Mouse (Mus musculus): Measurements from ENCODE around the gene Usp20. TPM values are rescaled to one million over a fixed set of nuclear protein-coding genes. Genes with fewer than 3 reads are reported as not detected.

Gene Usp20
- polyA plus RNA-seq, 1 experiment from 2014 or later: 47.9 TPM

DNA sequence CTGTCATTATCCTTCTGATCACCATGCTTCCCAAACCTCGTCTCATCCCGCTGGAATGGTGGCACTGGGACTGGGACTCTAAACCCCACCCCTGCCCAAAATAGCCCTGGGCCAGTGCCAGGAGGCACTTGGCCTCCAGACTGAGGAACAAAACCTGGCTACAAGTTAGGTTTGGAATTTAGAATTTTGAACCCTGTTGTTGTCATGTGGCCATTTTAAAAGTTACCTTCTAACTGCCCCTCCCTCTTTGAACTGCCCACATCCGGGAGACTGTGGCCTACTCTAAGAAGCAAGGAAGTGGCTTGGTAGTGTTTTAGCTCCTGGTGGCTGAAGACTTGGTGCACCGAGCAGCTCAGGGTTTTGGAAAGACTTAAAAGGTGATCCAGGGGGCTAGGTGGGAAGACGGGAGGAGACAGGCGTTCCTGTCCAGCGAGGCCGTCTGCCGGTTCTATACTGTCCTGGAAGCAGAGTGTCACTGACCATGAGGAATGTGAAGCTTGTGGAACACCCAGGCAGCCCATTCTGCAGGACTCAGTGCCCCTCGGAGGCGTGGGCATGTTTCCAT lies 13.4 kb downstream of the Usp20 start:
- Histone ChIP-seq H3K9ac (replicated peaks) (0 out of 2 replicates have a peak overlapping the region, but pooled peaks have one; percentile 3), H3K4me2 (replicated peaks) (no peak overlapping the region), H3K4me1 (replicated peaks) (no peaks in the 10 kb centered on the region), H3K9me3 (no peaks in the 10 kb centered on the region), H3K4me3 (replicated peaks) (no peak overlapping the region), H3K27me3 (no peaks in the 10 kb centered on the region), H3K27ac (no peak overlapping the region), H3K36me3 (peaks cover 20% of the 10 kb centered on the region)
- ATAC-seq: no peak
- WGBS: 76% methylated on average over 11 of the region's 11 CpGs

GRCm38 (mm10) chr2:30998443-30999260 lies 16.6 kb downstream of the Usp20 start:
- no peak overlapping the region for H3K9ac ChIP-seq (replicated peaks)
- peaks cover 40% of the 10 kb centered on the region for H3K36me3 ChIP-seq
- no peak for ATAC-seq
- H3K4me3 ChIP-seq (replicated peaks): no peak overlapping the region
- no peak overlapping the region for H3K27ac ChIP-seq
- no peaks in the 10 kb centered on the region for H3K4me1 ChIP-seq (replicated peaks)
- H3K4me2 ChIP-seq (replicated peaks): no peak overlapping the region
- 75% methylated on average over 8 of the region's 8 CpGs for WGBS
- H3K27me3 ChIP-seq: no peaks in the 10 kb centered on the region
- no peaks in the 10 kb centered on the region for H3K9me3 ChIP-seq

DNA sequence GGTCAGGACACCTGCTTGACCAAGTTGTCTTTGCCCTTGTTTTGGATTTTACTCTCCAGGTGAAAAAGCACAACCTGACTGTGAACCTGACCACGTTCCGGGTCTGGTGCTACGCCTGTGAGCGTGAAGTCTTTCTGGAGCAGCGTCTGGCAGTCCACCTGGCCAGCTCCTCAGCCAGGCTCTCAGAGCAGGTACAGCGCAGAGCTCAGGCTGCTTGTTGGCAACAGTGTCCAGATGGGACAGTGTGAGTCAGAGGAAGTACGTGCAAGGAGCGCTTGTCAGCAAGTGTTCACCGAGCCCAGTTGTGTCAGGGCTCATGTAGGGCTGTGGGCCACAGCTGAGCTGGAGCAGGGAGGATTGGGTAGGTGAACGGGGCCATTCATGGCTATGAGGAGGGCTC lies 20.8 kb downstream of the Usp20 start:
- Histone ChIP-seq H3K27me3 (no peaks in the 10 kb centered on the region), H3K36me3 (peaks cover 79% of the 10 kb centered on the region), H3K27ac (no peak overlapping the region), H3K9ac (replicated peaks) (no peak overlapping the region), H3K4me3 (replicated peaks) (no peak overlapping the region), H3K4me1 (replicated peaks) (no peaks in the 10 kb centered on the region), H3K9me3 (no peaks in the 10 kb centered on the region), H3K4me2 (replicated peaks) (no peak overlapping the region)
- 96% methylated on average over 10 of the region's 10 CpGs for WGBS
- ATAC-seq: no peak

DNA sequence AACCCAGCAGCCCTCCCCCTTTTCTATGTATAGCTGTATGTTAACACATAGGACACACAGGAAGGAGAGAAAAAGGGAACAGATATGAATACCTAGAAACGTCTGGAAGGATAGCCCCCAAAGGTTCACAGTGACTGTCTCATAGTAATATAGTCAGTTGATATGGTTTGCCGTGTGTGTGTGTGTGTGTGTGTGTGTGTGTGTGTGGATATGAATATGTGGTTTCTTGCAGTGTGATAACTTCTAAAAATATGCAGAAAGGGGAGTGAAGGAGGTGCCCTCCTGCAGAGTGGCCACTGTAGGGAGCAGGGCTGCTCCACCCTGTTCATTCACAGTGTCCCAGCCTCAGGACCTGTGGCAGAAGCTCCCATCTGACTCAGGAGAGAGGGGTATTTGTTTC lies 23.4 kb downstream of the Usp20 start:
- Histone ChIP-seq H3K9me3 (no peaks in the 10 kb centered on the region), H3K27me3 (no peaks in the 10 kb centered on the region), H3K4me2 (replicated peaks) (no peak overlapping the region), H3K9ac (replicated peaks) (no peak overlapping the region), H3K4me3 (replicated peaks) (no peak overlapping the region), H3K4me1 (replicated peaks) (no peaks in the 10 kb centered on the region), H3K36me3 (peaks cover 83% of the 10 kb centered on the region), H3K27ac (no peak overlapping the region)
- WGBS: 79% methylated on average over 2 of the region's 2 CpGs
- ATAC-seq: no peak

DNA sequence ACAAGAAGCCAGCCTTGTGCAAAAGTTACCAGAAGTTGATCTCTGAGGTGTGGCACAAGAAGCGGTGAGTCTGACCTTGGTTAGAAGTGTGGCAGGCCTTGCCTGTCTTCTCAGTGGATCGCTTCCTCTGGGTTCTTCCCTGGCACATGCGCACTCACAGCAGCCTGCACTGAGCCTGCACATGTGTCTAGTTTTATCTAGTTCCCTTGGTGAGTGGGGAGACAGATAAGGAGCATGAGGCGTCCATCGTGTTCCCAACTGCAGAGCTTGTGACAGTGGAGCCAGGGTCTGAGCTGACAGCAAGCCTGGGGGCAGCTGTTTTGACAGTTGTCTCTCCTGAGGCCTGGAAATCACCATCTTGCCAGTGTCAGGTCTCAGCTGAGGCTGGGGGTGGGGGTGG lies 24.4 kb downstream of the Usp20 start:
- no peaks in the 10 kb centered on the region for H3K27me3 ChIP-seq
- no peaks in the 10 kb centered on the region for H3K4me1 ChIP-seq (replicated peaks)
- H3K4me3 ChIP-seq (replicated peaks): no peak overlapping the region
- H3K9ac ChIP-seq (replicated peaks): no peak overlapping the region
- 87% methylated on average over 5 of the region's 5 CpGs for WGBS
- H3K4me2 ChIP-seq (replicated peaks): no peak overlapping the region
- no peak for ATAC-seq
- H3K9me3 ChIP-seq: no peaks in the 10 kb centered on the region
- H3K27ac ChIP-seq: no peak overlapping the region
- peaks cover 89% of the 10 kb centered on the region for H3K36me3 ChIP-seq

GRCm38 (mm10) chr2:31007208-31007607 lies 25.1 kb downstream of the Usp20 start:
- Histone ChIP-seq H3K9me3 (no peaks in the 10 kb centered on the region), H3K27me3 (no peaks in the 10 kb centered on the region), H3K4me1 (replicated peaks) (no peaks in the 10 kb centered on the region), H3K9ac (replicated peaks) (no peak overlapping the region), H3K4me3 (replicated peaks) (no peak overlapping the region), H3K36me3 (peaks cover 89% of the 10 kb centered on the region), H3K27ac (no peak overlapping the region), H3K4me2 (replicated peaks) (no peak overlapping the region)
- ATAC-seq: no peak
- 92% methylated on average over 5 of the region's 5 CpGs for WGBS

DNA sequence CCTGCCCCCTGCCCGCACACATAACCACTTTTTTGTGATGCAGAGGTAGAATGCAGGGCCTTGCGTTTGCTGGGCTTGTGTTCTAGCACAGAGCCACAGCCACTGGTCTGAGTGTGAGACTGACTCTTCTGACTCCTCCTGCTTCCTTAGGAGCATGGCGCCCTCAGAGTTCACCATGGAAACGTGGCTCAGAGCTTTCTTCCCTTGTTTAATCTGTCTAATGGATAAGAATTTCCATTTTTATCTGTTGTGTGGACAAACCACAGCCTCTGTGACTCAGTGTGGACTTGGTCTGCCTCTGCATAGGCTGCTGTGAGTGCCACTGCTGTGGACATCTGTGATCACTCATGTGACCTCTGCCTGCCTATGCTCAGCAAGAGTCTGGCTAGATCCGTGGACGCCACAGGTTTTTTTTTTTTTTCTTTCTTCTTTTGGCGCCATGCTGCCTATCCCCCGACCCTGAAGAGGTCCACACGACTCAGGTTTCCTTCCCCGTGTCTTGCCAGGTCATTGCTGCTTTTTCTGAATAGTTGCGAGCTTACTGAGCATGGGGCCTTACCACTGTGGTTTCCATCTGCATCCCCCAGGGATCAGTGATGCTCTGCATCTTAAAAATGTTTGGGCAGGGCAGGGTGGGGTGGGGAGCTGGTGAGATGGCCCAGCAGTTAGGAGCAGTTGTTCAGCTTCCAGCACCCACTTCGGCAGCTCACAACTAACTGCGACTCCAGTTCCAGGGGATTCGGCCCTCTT lies 31.5 kb downstream of the Usp20 start:
- Histone ChIP-seq H3K27me3 (no peaks in the 10 kb centered on the region), H3K4me2 (replicated peaks) (no peak overlapping the region), H3K4me1 (replicated peaks) (no peaks in the 10 kb centered on the region), H3K27ac (no peak overlapping the region), H3K9ac (replicated peaks) (no peak overlapping the region), H3K9me3 (no peaks in the 10 kb centered on the region), H3K36me3 (peaks cover 77% of the 10 kb centered on the region), H3K4me3 (replicated peaks) (no peak overlapping the region)
- ATAC-seq: no peak
- WGBS: 73% methylated on average over 14 of the region's 14 CpGs

DNA sequence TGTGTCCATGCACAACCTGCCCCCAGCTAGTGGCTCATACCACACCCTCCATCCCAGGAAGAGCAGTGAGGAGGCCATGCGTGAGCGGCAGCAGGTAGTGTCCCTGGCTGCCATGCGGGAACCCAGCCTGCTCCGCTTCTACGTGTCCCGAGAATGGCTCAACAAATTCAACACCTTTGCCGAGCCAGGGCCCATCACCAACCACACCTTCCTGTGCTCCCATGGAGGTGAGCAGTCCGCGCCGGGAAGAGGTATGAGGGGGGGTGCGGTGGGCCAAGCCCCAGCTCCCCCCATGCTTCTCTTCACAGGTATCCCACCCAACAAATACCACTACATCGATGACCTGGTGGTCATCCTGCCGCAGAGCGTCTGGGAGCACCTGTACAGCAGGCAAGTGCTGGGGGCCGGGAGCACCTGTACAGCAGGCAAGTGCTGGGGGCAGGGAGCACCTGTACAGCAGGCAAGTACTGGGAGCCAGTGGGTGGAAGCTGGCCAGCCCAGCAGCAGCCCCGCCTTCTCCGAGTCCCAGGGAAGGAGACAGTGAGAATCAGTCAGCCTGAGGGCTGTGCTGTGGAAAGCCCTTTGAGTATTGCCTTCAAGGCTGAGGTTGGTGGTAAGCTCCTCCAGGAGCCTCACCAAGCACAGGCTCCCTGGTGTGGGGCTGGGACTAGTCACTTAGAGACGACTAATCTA lies 35.7 kb downstream of the Usp20 start:
- 94% methylated on average over 18 of the region's 18 CpGs for WGBS
- no peaks in the 10 kb centered on the region for H3K9me3 ChIP-seq
- no peak overlapping the region for H3K27ac ChIP-seq
- H3K9ac ChIP-seq (replicated peaks): no peak overlapping the region
- no peak overlapping the region for H3K4me3 ChIP-seq (replicated peaks)
- peaks cover 85% of the 10 kb centered on the region for H3K36me3 ChIP-seq
- no peaks in the 10 kb centered on the region for H3K27me3 ChIP-seq
- H3K4me1 ChIP-seq (replicated peaks): no peaks in the 10 kb centered on the region
- ATAC-seq: no peak
- no peak overlapping the region for H3K4me2 ChIP-seq (replicated peaks)

GRCm38 (mm10) chr2:31018519-31018918 lies 36.4 kb downstream of the Usp20 start:
- no peaks in the 10 kb centered on the region for H3K27me3 ChIP-seq
- no peaks in the 10 kb centered on the region for H3K4me1 ChIP-seq (replicated peaks)
- WGBS: 88% methylated on average over 8 of the region's 8 CpGs
- no peak overlapping the region for H3K4me2 ChIP-seq (replicated peaks)
- no peak for ATAC-seq
- H3K4me3 ChIP-seq (replicated peaks): no peak overlapping the region
- H3K9ac ChIP-seq (replicated peaks): no peak overlapping the region
- peaks cover 86% of the 10 kb centered on the region for H3K36me3 ChIP-seq
- H3K27ac ChIP-seq: no peak overlapping the region
- no peaks in the 10 kb centered on the region for H3K9me3 ChIP-seq

GRCm38 (mm10) chr2:31019011-31019410 lies 36.9 kb downstream of the Usp20 start:
- no peak for ATAC-seq
- Histone ChIP-seq H3K36me3 (peaks cover 82% of the 10 kb centered on the region), H3K9me3 (no peaks in the 10 kb centered on the region), H3K4me1 (replicated peaks) (no peaks in the 10 kb centered on the region), H3K9ac (replicated peaks) (no peak overlapping the region), H3K4me2 (replicated peaks) (no peak overlapping the region), H3K27ac (no peak overlapping the region), H3K4me3 (replicated peaks) (no peak overlapping the region), H3K27me3 (no peaks in the 10 kb centered on the region)
- 92% methylated on average over 8 of the region's 8 CpGs for WGBS

DNA sequence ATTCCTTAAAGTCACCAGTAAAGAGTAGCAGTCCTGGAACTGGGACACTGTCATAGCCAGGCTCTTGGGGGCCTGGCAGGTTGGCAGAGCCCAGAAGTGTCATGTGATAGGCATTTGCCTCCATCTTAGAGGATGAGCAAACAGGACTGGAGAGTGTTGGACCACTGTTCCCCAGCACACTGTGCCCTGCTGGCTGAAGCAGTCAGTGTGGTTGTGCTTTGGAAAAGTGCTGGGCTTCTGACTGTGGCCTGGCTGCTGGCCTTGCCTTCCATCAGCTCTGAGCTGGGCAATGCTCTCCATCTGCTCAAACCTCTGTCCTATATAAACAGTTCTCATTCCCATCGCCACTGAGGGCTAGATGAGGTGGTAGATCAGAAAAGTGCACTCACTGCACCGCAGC lies 38.1 kb downstream of the Usp20 start:
- no peak for ATAC-seq
- Histone ChIP-seq H3K9ac (replicated peaks) (no peak overlapping the region), H3K9me3 (no peaks in the 10 kb centered on the region), H3K4me3 (replicated peaks) (no peak overlapping the region), H3K27me3 (no peaks in the 10 kb centered on the region), H3K4me2 (replicated peaks) (no peak overlapping the region), H3K4me1 (replicated peaks) (no peaks in the 10 kb centered on the region), H3K27ac (no peak overlapping the region), H3K36me3 (peaks cover 75% of the 10 kb centered on the region)
- 97% methylated on average over 2 of the region's 2 CpGs for WGBS

DNA sequence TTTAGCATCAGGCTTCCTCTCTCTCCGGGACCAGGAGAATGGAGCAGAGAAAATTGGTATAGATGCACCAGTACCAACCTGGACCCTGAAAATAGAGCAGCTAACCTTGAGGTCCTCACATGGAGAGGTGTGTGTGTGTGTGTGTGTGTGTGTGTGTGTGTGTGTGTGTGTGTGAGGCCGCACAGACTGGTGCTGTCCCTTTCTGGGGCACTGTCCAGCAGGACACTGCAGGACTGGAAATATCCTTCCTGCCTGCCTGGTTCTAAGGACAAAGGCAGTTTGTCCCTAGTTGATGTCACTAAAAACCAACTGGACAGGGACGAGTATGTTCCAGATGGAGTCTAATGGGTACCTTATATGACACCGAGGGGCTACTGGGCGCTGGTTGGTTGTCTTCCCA lies 41.9 kb downstream of the Usp20 start:
- Histone ChIP-seq H3K9me3 (no peaks in the 10 kb centered on the region), H3K4me3 (replicated peaks) (no peak overlapping the region), H3K27me3 (no peaks in the 10 kb centered on the region), H3K9ac (replicated peaks) (no peak overlapping the region), H3K4me2 (replicated peaks) (no peak overlapping the region), H3K27ac (no peak overlapping the region), H3K36me3 (peaks cover 55% of the 10 kb centered on the region), H3K4me1 (replicated peaks) (no peaks in the 10 kb centered on the region)
- no peak for ATAC-seq
- WGBS: 86% methylated on average over 5 of the region's 5 CpGs

Data from midbrain, embryonic 13.5 days (tissue).